In the genomic region with DNA sequence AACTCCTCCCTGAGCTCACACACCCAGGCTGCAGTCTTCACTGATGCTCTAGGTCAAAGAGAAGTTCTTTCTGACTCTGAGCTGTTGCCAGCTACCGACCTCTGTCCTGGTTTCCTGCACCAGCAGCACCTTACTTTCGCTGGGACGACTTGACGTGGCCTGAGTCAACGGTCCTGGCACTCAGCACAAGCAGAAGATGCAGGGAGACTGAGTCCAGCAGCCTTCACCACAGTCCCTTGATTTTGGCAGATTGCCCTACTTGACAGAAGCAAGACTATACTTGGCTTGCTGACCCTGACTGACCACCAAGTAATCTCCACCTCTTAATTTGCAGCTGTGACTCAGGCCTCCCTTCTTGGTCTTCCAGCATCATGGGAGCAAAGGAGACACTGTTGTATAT, we compare ENCODE assay signal across 17 mouse cellular contexts.
"Had no signal": no experiment of that assay in that cellular context is flagged by ENCODE, and none has a peak within 500 bp of the region (broad histone marks: within the 10 kb centered on the region; RNA-seq: fewer than 3 reads in every experiment).

No protein-coding gene starts in this region.

- H3K27me3 ChIP-seq: midbrain, embryonic 12.5 days had no signal

- H3K27ac ChIP-seq: midbrain, embryonic 10.5 days; midbrain, embryonic 12.5 days had no signal

- H3K4me2 ChIP-seq: lung, embryonic 14.5 days; midbrain, embryonic 12.5 days had no signal

- H3K9ac ChIP-seq: lung, embryonic 14.5 days; midbrain, embryonic 12.5 days had no signal

- H3K4me3 ChIP-seq: midbrain, embryonic 10.5 days; midbrain, embryonic 12.5 days; myocyte had no signal

- DNase-seq: lung, adult 18-20 months; lung, embryonic 14.5 days; lung, postnatal 10 days; lung, postnatal 4 days; midbrain, embryonic 14.5 days; retina, postnatal 1 day; right cerebral cortex, adult 18-20 months; right cerebral cortex, postnatal 25 days; right cerebral cortex, postnatal 4 days; spleen, adult 18-20 months; thymus, adult 18-20 months; thymus, postnatal 14 days; thymus, postnatal 36 days had no signal

- ATAC-seq: midbrain, embryonic 16.5 days had no signal

- H3K9me3 ChIP-seq: midbrain, embryonic 10.5 days; midbrain, embryonic 12.5 days had no signal
